Mouse (Mus musculus) bone marrow macrophage, adult 2 months (primary cell): ENCODE measurements around the gene Klrk1.

Experiments
- CTCF ChIP-seq: IDR thresholded peaks from 2 replicates; pipeline ENCODE4 v1.5.1; 2012; ENCODE audit warnings: low read depth, mild to moderate bottlenecking, low read length, moderate library complexity
- POLR2A ChIP-seq: IDR thresholded peaks from 2 replicates; pipeline ENCODE4 v1.6.1; 2012; ENCODE audit warnings: mild to moderate bottlenecking, low read depth, low read length, borderline replicate concordance

- TF ChIP-seq CTCF (no peak), POLR2A (no peak)
Measured at GRCm38 (mm10) chr6:129581896-129582295, 41.8 kb downstream of the Klrk1 start.
